Mouse (Mus musculus): ENCODE data around the gene Btg1-ps2. TPM values are rescaled to one million over a fixed set of nuclear protein-coding genes. Genes with fewer than 3 reads are reported as not detected.
"Not testable (repeated sequence)": the region's sequence is repeated elsewhere in the genome, so short reads cannot be mapped to it uniquely, and the experiment has no call there.

The Btg1-ps2 gene
- polyA plus RNA-seq (2012; ENCODE audit: insufficient read depth, insufficient read length, missing spikeins) = not detected in 2 replicates

DNA sequence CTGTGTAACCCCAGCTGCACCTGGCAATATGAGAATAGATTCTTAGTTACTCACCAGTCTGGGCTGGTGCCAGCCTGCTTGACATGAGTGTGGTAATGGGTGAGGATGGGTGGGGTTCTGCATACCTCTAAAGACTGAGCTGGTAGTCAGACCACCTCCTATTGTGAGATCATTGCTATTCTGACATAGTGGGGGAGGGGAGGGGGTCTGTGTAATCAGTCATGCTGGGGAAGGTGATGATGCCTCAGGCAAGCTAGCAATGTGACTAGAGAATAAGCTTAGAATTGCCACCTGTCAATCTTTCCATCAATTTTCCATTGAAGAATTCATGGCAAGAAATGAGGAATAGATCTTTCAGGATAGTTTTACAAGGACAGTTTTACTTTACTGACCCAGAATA lies at the start of gene Btg1-ps2:
Gene Btg1-ps2 (minus strand): TSS at position 101 of the 400 bp plus-strand sequence.
- H3K27ac ChIP-seq (ENCODE audit: insufficient read depth, low read depth, low read length); H3K4me3 ChIP-seq (ENCODE audit: insufficient read depth, low read length); H3K4me1 ChIP-seq (ENCODE audit: control insufficient read depth, insufficient read depth, low read length): not testable (repeated sequence)

DNA sequence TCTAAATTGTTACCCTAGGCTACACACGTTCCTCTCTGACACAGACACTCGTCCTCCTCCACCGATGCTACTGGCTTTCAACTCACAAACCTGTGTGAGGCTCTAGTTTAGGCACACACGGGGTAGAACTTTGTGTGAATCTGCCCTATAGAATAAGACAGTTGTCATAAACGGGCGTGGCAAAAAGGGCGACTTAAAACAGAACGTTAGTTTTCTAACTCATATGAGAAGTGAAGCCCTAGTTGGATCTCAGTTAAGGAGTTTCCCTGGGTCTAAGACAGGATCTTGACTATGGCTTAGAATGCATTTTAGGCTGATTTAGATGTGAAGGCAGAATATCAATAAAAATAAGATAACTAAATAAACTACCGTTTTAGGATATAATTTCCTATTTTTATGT lies 42.1 kb upstream of the Btg1-ps2 start, which contains the start of gene Rhox11:
Gene Rhox11 (minus strand): TSS at position 101 of the 400 bp plus-strand sequence.
- no peak for TF ChIP-seq CTCF (IDR thresholded peaks at IDR 0.05; ENCODE audit: low read depth, low read length)
- no peak for TF ChIP-seq POLR2A (IDR thresholded peaks at IDR 0.05; ENCODE audit: borderline replicate concordance, low read depth, low read length)
- Histone ChIP-seq H3K27ac (ENCODE audit: insufficient read depth, low read depth, low read length) (no peak within 1 kb of the TSS), H3K4me1 (ENCODE audit: control insufficient read depth, insufficient read depth, low read length) (no peaks in the 10 kb centered on the region), H3K4me3 (ENCODE audit: insufficient read depth, low read length) (no peak within 1 kb of the TSS)

DNA sequence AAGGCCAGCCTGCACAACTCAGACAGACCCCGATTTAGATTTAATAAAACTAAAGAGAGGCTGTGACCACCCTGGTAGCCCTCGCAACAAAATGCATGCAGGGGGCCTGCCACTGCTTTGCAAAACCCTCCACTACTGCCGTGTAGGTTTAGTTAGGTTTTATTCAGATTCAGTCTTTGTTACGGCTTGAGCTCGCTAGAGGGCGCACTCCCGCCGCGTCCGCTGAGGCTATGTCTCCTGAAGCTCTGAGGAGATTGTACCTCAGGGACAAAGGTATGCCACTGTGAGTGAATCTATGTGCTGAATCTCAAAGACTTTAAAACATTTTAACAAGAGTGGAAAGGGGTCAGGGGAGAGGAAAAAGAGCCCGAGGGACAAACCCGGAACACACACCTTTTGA lies 41.3 kb upstream of the Btg1-ps2 start:
- Histone ChIP-seq H3K4me3 (ENCODE audit: insufficient read depth, low read length) (no peak overlapping the region), H3K27ac (ENCODE audit: insufficient read depth, low read depth, low read length) (no peak overlapping the region), H3K4me1 (ENCODE audit: control insufficient read depth, insufficient read depth, low read length) (no peaks in the 10 kb centered on the region)
- peak; percentile 51; the same call in 1 of the 2 replicates for TF ChIP-seq CTCF (IDR thresholded peaks at IDR 0.05; ENCODE audit: low read depth, low read length)
- no peak for TF ChIP-seq POLR2A (IDR thresholded peaks at IDR 0.05; ENCODE audit: borderline replicate concordance, low read depth, low read length)

DNA sequence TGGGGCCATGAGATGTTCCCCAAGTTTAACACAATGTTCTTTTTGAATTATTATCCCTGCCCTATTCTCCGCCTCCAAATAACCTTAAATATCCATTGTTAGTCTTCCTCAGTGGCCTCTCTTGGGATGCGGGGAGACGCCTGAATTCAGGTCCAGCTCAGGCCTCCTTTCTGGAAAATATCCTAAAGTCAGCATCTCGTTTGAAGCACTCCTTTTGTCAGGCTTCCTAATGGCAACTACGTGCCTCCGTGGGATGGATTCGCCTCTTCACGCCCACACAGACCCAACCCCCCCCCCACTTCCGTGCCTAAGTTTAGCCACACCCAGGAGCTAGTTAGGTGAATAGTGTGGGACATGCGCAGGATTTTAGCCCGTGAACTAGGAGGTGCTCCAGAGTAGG lies 23.3 kb upstream of the Btg1-ps2 start, which contains the start of gene Rhox10:
Gene Rhox10 (plus strand): TSS at position 301 of the 400 bp plus-strand sequence.
- Histone ChIP-seq H3K4me3 (ENCODE audit: insufficient read depth, low read length) (no peak within 1 kb of the TSS), H3K27ac (ENCODE audit: insufficient read depth, low read depth, low read length) (no peak within 1 kb of the TSS), H3K4me1 (ENCODE audit: control insufficient read depth, insufficient read depth, low read length) (no peaks in the 10 kb centered on the region)
- TF ChIP-seq CTCF (IDR thresholded peaks at IDR 0.05; ENCODE audit: low read depth, low read length) = no peak
- no peak for TF ChIP-seq POLR2A (IDR thresholded peaks at IDR 0.05; ENCODE audit: borderline replicate concordance, low read depth, low read length)

DNA sequence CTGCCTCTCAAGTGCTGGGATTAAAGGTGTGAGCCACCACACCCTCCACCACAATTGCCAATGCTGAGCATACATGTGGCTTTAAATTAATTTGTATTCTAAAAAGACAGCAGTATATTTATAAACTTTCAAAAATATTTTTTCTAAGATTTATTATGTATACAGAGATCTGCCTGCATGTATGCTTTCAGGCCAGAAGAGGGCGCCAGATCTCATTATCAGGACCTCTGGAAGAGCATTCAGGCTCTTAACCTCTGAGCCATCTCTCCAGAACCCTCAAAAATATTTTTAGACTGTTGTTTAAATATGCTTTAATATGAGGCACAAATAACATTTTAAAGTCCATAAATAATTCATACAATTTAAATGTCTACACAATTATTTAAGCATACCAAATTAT lies 18.6 kb upstream of the Btg1-ps2 start:
- H3K4me1 ChIP-seq (ENCODE audit: control insufficient read depth, insufficient read depth, low read length) = no peaks in the 10 kb centered on the region

DNA sequence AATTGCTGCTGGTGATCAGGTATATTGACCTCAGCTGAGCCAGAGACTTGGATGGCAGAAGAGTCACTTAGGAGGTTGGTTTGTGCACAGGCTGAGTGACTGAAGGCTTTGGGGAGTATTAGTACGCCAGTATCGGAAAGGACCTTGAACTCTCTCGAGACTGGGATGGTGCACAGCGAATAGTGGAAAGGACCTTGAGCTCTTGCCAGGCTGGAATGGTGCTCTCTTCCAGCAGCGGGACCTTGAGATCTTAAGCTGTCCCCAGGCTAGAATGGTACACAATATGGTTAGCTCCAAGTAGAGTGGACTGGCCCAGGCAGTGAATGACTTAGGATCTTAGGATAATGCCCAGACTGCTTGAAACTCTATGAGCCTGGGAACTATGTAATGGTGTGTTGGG lies 3.2 kb downstream of the Btg1-ps2 start:
- Histone ChIP-seq H3K27ac (ENCODE audit: insufficient read depth, low read depth, low read length) (no peak overlapping the region), H3K4me3 (ENCODE audit: insufficient read depth, low read length) (no peak overlapping the region), H3K4me1 (ENCODE audit: control insufficient read depth, insufficient read depth, low read length) (no peaks in the 10 kb centered on the region)
- no peak for TF ChIP-seq CTCF (IDR thresholded peaks at IDR 0.05; ENCODE audit: low read depth, low read length)
- no peak for TF ChIP-seq POLR2A (IDR thresholded peaks at IDR 0.05; ENCODE audit: borderline replicate concordance, low read depth, low read length)

More for the DNA sequence above, 18.6 kb upstream of the Btg1-ps2 start:
- Histone ChIP-seq H3K4me3 (ENCODE audit: insufficient read depth, low read length) (no peak overlapping the region), H3K27ac (ENCODE audit: insufficient read depth, low read depth, low read length) (no peak overlapping the region)
- TF ChIP-seq POLR2A (IDR thresholded peaks at IDR 0.05; ENCODE audit: borderline replicate concordance, low read depth, low read length) (no peak), CTCF (IDR thresholded peaks at IDR 0.05; ENCODE audit: low read depth, low read length) (no peak)

DNA sequence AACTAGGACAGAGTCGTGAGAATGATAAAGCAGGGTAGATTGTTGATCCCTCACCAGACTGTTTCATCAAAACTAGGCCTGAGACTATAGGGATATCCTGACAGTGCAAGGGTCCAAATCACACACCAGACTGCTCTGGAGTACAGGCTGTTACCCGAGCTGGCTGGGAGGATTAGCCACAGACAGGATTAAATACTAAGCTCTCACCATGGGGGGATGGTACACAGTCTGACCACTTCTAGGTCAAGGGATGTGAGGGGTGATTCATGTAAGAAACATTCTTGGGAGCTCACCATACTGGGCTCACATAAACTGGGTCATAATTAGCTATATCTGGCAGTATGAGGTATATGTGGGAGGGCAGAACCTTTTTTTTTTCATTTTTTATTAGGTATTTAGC lies 9.1 kb downstream of the Btg1-ps2 start:
- Histone ChIP-seq H3K4me3 (ENCODE audit: insufficient read depth, low read length) (no peak overlapping the region), H3K27ac (ENCODE audit: insufficient read depth, low read depth, low read length) (no peak overlapping the region), H3K4me1 (ENCODE audit: control insufficient read depth, insufficient read depth, low read length) (no peaks in the 10 kb centered on the region)
- TF ChIP-seq CTCF (IDR thresholded peaks at IDR 0.05; ENCODE audit: low read depth, low read length) (no peak), POLR2A (IDR thresholded peaks at IDR 0.05; ENCODE audit: borderline replicate concordance, low read depth, low read length) (no peak)

DNA sequence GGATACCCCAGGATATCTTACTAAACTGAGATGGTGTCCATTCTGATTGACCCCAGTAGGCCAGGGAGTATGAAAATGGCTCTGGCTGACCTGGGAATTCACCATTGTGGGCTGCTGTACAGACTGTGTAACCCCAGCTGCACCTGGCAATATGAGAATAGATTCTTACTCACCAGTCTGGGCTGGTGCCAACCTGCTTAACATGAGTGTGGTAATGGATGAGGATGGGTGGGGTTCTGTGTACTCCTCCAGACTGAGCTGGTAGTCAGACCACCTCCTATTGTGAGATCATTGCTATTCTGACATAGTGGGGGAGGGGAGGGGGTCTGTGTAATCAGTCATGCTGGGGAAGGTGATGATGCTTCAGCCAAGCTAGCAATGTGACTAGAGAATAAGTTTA lies 24.3 kb downstream of the Btg1-ps2 start, which contains the start of gene Btg1-ps1:
Gene Btg1-ps1 (minus strand): TSS at position 219 of the 400 bp plus-strand sequence.
- H3K4me3 ChIP-seq (ENCODE audit: insufficient read depth, low read length); H3K27ac ChIP-seq (ENCODE audit: insufficient read depth, low read depth, low read length); H3K4me1 ChIP-seq (ENCODE audit: control insufficient read depth, insufficient read depth, low read length): not testable (repeated sequence)

DNA sequence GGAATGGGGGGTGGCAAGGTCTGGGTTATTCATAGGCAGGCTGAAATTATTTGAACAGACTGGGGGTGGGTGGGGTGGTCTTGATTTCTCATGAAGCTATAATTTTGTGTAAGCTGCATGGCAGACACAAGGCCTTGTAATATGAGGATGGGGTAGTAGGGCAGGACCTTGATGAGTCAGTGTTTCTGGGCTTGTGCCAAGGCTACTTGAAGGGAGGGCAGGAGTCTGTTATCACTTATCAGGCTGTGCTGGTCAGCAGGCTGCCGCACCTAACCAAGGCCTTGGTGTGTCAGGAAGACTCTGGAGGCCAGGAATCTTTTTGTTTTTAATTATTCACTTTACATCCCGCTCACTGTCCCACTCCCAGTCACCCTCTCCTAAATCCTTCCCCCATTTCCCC lies 34.2 kb downstream of the Btg1-ps2 start:
- Histone ChIP-seq H3K27ac (ENCODE audit: insufficient read depth, low read depth, low read length) (no peak overlapping the region), H3K4me3 (ENCODE audit: insufficient read depth, low read length) (no peak overlapping the region), H3K4me1 (ENCODE audit: control insufficient read depth, insufficient read depth, low read length) (no peaks in the 10 kb centered on the region)
- TF ChIP-seq POLR2A (IDR thresholded peaks at IDR 0.05; ENCODE audit: borderline replicate concordance, low read depth, low read length) (no peak), CTCF (IDR thresholded peaks at IDR 0.05; ENCODE audit: low read depth, low read length) (no peak)

Other genes starting within 250 kb of the Btg1-ps2 start
- gene Rhox5, start 238.3 kb downstream of the Btg1-ps2 start, polyA plus RNA-seq (2012; ENCODE audit: insufficient read depth, insufficient read length, missing spikeins) = not detected in 2 replicates
- not detected in 2 replicates for gene Rhox6, start 216.2 kb downstream of the Btg1-ps2 start, polyA plus RNA-seq (2012; ENCODE audit: insufficient read depth, insufficient read length, missing spikeins)
- not detected in 2 replicates for gene Rhox7a, start 211.4 kb downstream of the Btg1-ps2 start, polyA plus RNA-seq (2012; ENCODE audit: insufficient read depth, insufficient read length, missing spikeins)
- gene Rhox8, start 164.2 kb downstream of the Btg1-ps2 start, polyA plus RNA-seq (2012; ENCODE audit: insufficient read depth, insufficient read length, missing spikeins) = not detected in 2 replicates
- not detected in 2 replicates for gene Rhox7b, start 145.9 kb downstream of the Btg1-ps2 start, polyA plus RNA-seq (2012; ENCODE audit: insufficient read depth, insufficient read length, missing spikeins)
- gene Rhox9, start 141.3 kb downstream of the Btg1-ps2 start, polyA plus RNA-seq (2012; ENCODE audit: insufficient read depth, insufficient read length, missing spikeins) = not detected in 2 replicates
- not detected in 2 replicates for gene Btg1-ps1, start 24.3 kb downstream of the Btg1-ps2 start, polyA plus RNA-seq (2012; ENCODE audit: insufficient read depth, insufficient read length, missing spikeins)
- not detected in 2 replicates for gene Rhox10, start 23.4 kb upstream of the Btg1-ps2 start, polyA plus RNA-seq (2012; ENCODE audit: insufficient read depth, insufficient read length, missing spikeins)
- gene Rhox11, start 42.0 kb upstream of the Btg1-ps2 start, polyA plus RNA-seq (2012; ENCODE audit: insufficient read depth, insufficient read length, missing spikeins) = not detected in 2 replicates
- gene Rhox12, start 67.8 kb upstream of the Btg1-ps2 start, polyA plus RNA-seq (2012; ENCODE audit: insufficient read depth, insufficient read length, missing spikeins) = not detected in 2 replicates
- not detected in 2 replicates for gene Rhox13, start 78.1 kb upstream of the Btg1-ps2 start, polyA plus RNA-seq (2012; ENCODE audit: insufficient read depth, insufficient read length, missing spikeins)
- gene Zbtb33, start 146.7 kb upstream of the Btg1-ps2 start, polyA plus RNA-seq (2012; ENCODE audit: insufficient read depth, insufficient read length, missing spikeins) = 13.2 and 18.0 TPM in 2 replicates
- gene Tmem255a, start 209.3 kb upstream of the Btg1-ps2 start, polyA plus RNA-seq (2012; ENCODE audit: insufficient read depth, insufficient read length, missing spikeins) = not detected in 2 replicates